ENCODE assay signal across 8 mouse cellular contexts in the genomic region with DNA sequence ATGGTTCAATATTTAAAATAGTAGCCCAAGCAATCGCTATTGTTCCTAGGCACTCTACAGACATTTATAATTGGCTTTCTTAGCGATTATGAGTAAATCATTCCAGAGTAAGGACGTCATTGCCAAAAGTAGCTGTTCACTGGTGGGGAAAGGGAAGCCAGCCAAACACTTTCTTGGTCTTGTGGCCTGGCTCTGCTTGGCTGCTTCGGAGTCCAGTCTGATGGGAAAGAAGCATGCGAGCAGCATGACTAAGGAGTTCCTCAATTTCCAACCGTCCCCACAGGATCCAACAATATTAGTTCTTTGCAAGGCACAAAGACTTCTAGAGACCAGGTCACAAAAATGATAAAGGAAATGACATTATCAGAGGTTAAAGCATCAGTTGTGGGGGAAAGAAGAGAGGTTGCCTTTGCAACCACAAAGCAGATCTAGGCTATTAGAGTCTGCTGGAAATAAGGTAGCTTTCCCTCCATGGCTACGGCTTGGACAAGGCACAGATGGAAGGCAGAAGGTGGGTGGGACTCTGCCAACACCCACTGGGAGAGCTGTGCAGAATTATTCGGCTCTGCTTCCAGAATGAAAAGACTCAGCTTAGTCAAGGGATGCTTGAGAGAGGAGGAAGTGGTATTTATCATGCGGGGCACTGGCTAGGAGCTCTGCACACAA.
A peak's percentile ranks its signal among the peaks of the same experiment; 100 is the strongest.
DNase-seq lines count a peak whose midpoint lies in the region; ATAC-seq lines count a peak whose summit lies in the region.

No protein-coding gene starts in this region.

- DNase-seq in 3T3-L1 (ENCODE audit: low read depth, low spot score), result peak; percentile 96
- DNase-seq in cerebellum, adult 11 months, result peak; percentile 87
- DNase-seq in frontal cortex, postnatal 36 days (ENCODE audit: low spot score in 2 of 2), result peak; percentile 77 to 90
- peak; percentile 77 for DNase-seq in kidney, adult 8-10 months
- peak; percentile 59 to 82 for DNase-seq in left cerebral cortex, postnatal 10 days (ENCODE audit: extremely low spot score in 1 of 2, low spot score in 2 of 2)
- DNase-seq in retina, embryonic 14.5 days (ENCODE audit: low spot score), result peak; percentile 44
- no peak for DNase-seq in adrenal gland, adult 2 months

- no peak for ATAC-seq in erythroid progenitor cell, adult 5-6 weeks (replicated peaks; ENCODE audit: low FRiP score, poor library complexity, severe bottlenecking)

- intact Hi-C loops in left cerebral cortex, postnatal 10 days (cut with DNase I), result no loop called here
